Mouse (Mus musculus): Measurements from ENCODE around the gene Ppp1r12b. TPM values are rescaled to one million over a fixed set of nuclear protein-coding genes. Genes with fewer than 3 reads are reported as not detected.

Gene Ppp1r12b
- total and polyA plus RNA-seq, 3 experiments = 0.64 to 1.8 (median 1.6) TPM

- Histone ChIP-seq H3K4me3 (replicated peaks in 1 of 3; ENCODE audit: low read depth in 2 of 3, low read length in 2 of 3, poor library complexity in 1 of 3) (no peak overlapping the region), H3K36me3 (replicated peaks in 1 of 2; ENCODE audit: control insufficient read depth in 1 of 2, insufficient read depth in 1 of 2, low read length in 1 of 2) (no peaks in the 10 kb centered on the region), H3K79me2 (replicated peaks; ENCODE audit: control insufficient read depth, extremely low read depth, insufficient read depth, poor library complexity, severe bottlenecking) (no peaks in the 10 kb centered on the region), H3K9me3 (replicated peaks; ENCODE audit: low read length) (no peaks in the 10 kb centered on the region), H3K4me2 (ENCODE audit: insufficient read depth, low read depth, poor library complexity, severe bottlenecking) (no peak overlapping the region), H3K4me1 (ENCODE audit: control insufficient read depth in 1 of 2, insufficient read depth in 2 of 2) (peaks cover 8 to 20% of the 10 kb centered on the region in 2 experiments; a peak in 3 of 4 replicates), H3K27ac (ENCODE audit: insufficient read depth, low read depth) (no peak overlapping the region), H3K9ac (ENCODE audit: insufficient read depth, low read depth) (no peak overlapping the region), H3K27me3 (replicated peaks) (no peaks in the 10 kb centered on the region)
- no peak for DNase-seq (ENCODE audit: extremely low read depth)
- TF ChIP-seq USF1 (IDR thresholded peaks at IDR 0.05; ENCODE audit: low read depth, low read length) (no peak), SIN3A (IDR thresholded peaks at IDR 0.05; ENCODE audit: low read length) (no peak), RCOR1 (conservative IDR thresholded peaks at IDR 0.05; ENCODE audit: low read depth, low read length) (no peak), ZKSCAN1 (IDR thresholded peaks at IDR 0.05; ENCODE audit: borderline replicate concordance, low read depth, low read length) (no peak), ZMIZ1 (IDR thresholded peaks at IDR 0.05; ENCODE audit: low read depth, low read length) (no peak), IRF4 (IDR thresholded peaks at IDR 0.05; ENCODE audit: low read depth, low read length) (no peak), MXI1 (IDR thresholded peaks at IDR 0.05; ENCODE audit: low read depth, low read length) (no peak), HCFC1 (IDR thresholded peaks at IDR 0.05; ENCODE audit: low read depth, low read length) (no peak), JUN (IDR thresholded peaks at IDR 0.05; ENCODE audit: insufficient read depth, low read depth, low read length) (no peak)
- dilution Hi-C loops (cut with MboI; ENCODE audit: extremely low pct_ligation_motif_present, extremely low pct_unique_long_range_greater_than_20kb, low sequenced_read_pairs) (no loop called here), in situ Hi-C loops (cut with MboI; ENCODE audit: low pct_ligation_motif_present, low pct_unique_long_range_greater_than_20kb, low sequenced_read_pairs) (no loop called here)
These were observed 79.9 kb downstream of the Ppp1r12b start for GRCm38 (mm10) chr1:134875800-134876199.

DNA sequence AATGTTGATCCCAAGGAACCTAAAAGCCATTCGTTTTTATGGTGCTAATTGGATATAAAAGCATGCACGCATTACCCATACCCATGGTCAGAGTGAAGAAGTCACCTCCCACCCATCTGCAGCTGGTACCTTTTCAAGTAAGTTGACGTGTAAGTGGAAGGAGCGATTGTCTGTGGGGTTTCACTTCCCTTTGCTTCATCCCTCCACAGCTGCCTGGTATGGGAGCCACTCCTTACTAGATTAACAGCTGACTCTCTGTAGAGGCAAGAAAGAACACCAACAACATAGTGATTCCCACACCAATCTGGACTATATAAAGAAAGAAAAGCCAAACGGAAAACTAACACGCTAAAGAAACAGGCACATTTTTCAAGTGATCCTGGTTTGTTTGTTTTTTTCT lies 83.1 kb downstream of the Ppp1r12b start:
- H3K36me3 ChIP-seq (replicated peaks in 1 of 2; ENCODE audit: control insufficient read depth in 1 of 2, insufficient read depth in 1 of 2, low read length in 1 of 2) = peaks cover 4 to 7% of the 10 kb centered on the region in 2 experiments
- H3K4me3 ChIP-seq (replicated peaks in 1 of 3; ENCODE audit: low read depth in 2 of 3, low read length in 2 of 3, poor library complexity in 1 of 3) = no peak overlapping the region
- in situ Hi-C loops (cut with MboI; ENCODE audit: low pct_ligation_motif_present, low pct_unique_long_range_greater_than_20kb, low sequenced_read_pairs) = no loop called here

More for the DNA sequence above, 83.1 kb downstream of the Ppp1r12b start:
- H3K4me2 ChIP-seq (ENCODE audit: insufficient read depth, low read depth, poor library complexity, severe bottlenecking) = no peak overlapping the region
- peak; percentile 77 for DNase-seq (ENCODE audit: extremely low read depth)
- dilution Hi-C loops (cut with MboI; ENCODE audit: extremely low pct_ligation_motif_present, extremely low pct_unique_long_range_greater_than_20kb, low sequenced_read_pairs) = no loop called here
- no peaks in the 10 kb centered on the region for H3K79me2 ChIP-seq (replicated peaks; ENCODE audit: control insufficient read depth, extremely low read depth, insufficient read depth, poor library complexity, severe bottlenecking)
- peaks cover 10 to 23% of the 10 kb centered on the region in 2 experiments for H3K4me1 ChIP-seq (ENCODE audit: control insufficient read depth in 1 of 2, insufficient read depth in 2 of 2)
- no peak overlapping the region for H3K27ac ChIP-seq (ENCODE audit: insufficient read depth, low read depth)
- TF ChIP-seq MXI1 (IDR thresholded peaks at IDR 0.05; ENCODE audit: low read depth, low read length) (no peak), MEF2A (IDR thresholded peaks at IDR 0.05; ENCODE audit: borderline replicate concordance, low read depth, low read length) (0 out of 2 replicates have a peak, but pooled peaks have one; percentile 63), CHD2 (IDR thresholded peaks at IDR 0.05; ENCODE audit: low read length) (0 out of 2 replicates have a peak, but pooled peaks have one; percentile 20), ETS1 (conservative IDR thresholded peaks at IDR 0.05; ENCODE audit: low read depth, low read length) (peak; percentile 84), MAZ (IDR thresholded peaks at IDR 0.05; ENCODE audit: low read depth, low read length) (0 out of 2 replicates have a peak, but pooled peaks have one; percentile 34), GABPA (IDR thresholded peaks at IDR 0.05; ENCODE audit: insufficient replicate concordance, low read depth, low read length) (no peak), JUND (conservative IDR thresholded peaks at IDR 0.05; ENCODE audit: low read depth, low read length) (peak; percentile 60; the same call in 1 of the 2 replicates), EP300 (IDR thresholded peaks at IDR 0.05; ENCODE audit: low read length) (peak; percentile 98), TCF12 (IDR thresholded peaks at IDR 0.05; ENCODE audit: low read depth, low read length) (peak; percentile 98), BHLHE40 (IDR thresholded peaks at IDR 0.05; ENCODE audit: low read depth, low read length) (peak; percentile 52; the same call in 1 of the 2 replicates), RAD21 (IDR thresholded peaks at IDR 0.05; ENCODE audit: low read depth, low read length) (no peak), IRF4 (IDR thresholded peaks at IDR 0.05; ENCODE audit: low read depth, low read length) (peak; percentile 98), MAX (IDR thresholded peaks at IDR 0.05; ENCODE audit: low read length) (0 out of 2 replicates have a peak, but pooled peaks have one; percentile 12), CHD1 (IDR thresholded peaks at IDR 0.05; ENCODE audit: low read depth, low read length) (no peak), HCFC1 (IDR thresholded peaks at IDR 0.05; ENCODE audit: low read depth, low read length) (no peak), RCOR1 (conservative IDR thresholded peaks at IDR 0.05; ENCODE audit: low read depth, low read length) (peak; percentile 92), JUN (IDR thresholded peaks at IDR 0.05; ENCODE audit: insufficient read depth, low read depth, low read length) (peak; percentile 60; the same call in 1 of the 2 replicates), KAT2A (IDR thresholded peaks at IDR 0.05; ENCODE audit: insufficient replicate concordance, low read length) (no peak), SIN3A (IDR thresholded peaks at IDR 0.05; ENCODE audit: low read length) (peak; percentile 74; the same call in 1 of the 2 replicates)
- no peaks in the 10 kb centered on the region for H3K9me3 ChIP-seq (replicated peaks; ENCODE audit: low read length)
- H3K9ac ChIP-seq (ENCODE audit: insufficient read depth, low read depth) = no peak overlapping the region
- H3K27me3 ChIP-seq (replicated peaks) = no peaks in the 10 kb centered on the region

Data from CH12.LX (cell line).